Comparison of ENCODE assay signal across 7 mouse cellular contexts in genomic region chr9:59485511-59486075, GRCm38 (mm10). TPM values are rescaled to one million over a fixed set of nuclear protein-coding genes. Genes with fewer than 3 reads are reported as not detected.
DNase-seq lines count a peak whose midpoint lies in the region; ATAC-seq and TF ChIP-seq lines count a peak whose summit lies in the region.

No protein-coding gene starts in this region.

- peak; percentile 50 for ATAC-seq in intestine, embryonic 16.5 days
- ATAC-seq in limb, embryonic 12.5 days (ENCODE audit: insufficient number of reproducible peaks, insufficient read depth, low FRiP score, low TSS enrichment, low read depth): peak; percentile 33; the same call in 1 of the 2 replicates
- ATAC-seq in midbrain, embryonic 13.5 days: peak; percentile 55

- H3K27ac ChIP-seq in intestine, embryonic 16.5 days (ENCODE audit: low read length): peak overlapping the region; percentile 97
- peak overlapping the region; percentile 100 for H3K27ac ChIP-seq in limb, embryonic 12.5 days
- peak overlapping the region; percentile 100 for H3K27ac ChIP-seq in midbrain, embryonic 13.5 days
- H3K27ac ChIP-seq in small intestine, adult 2 months (ENCODE audit: insufficient read depth, low read depth, low read length): peak overlapping the region; percentile 95

- peak overlapping the region; percentile 99 for H3K9ac ChIP-seq in intestine, embryonic 16.5 days (ENCODE audit: low read depth, low read length)
- H3K9ac ChIP-seq in limb, embryonic 12.5 days (replicated peaks): peak overlapping the region; percentile 99
- peak overlapping the region; percentile 99 for H3K9ac ChIP-seq in midbrain, embryonic 13.5 days (replicated peaks)

- peak overlapping the region; percentile 98 for H3K4me3 ChIP-seq in intestine, embryonic 16.5 days (ENCODE audit: low read length)
- H3K4me3 ChIP-seq in limb, embryonic 12.5 days (replicated peaks): peak overlapping the region; percentile 99
- H3K4me3 ChIP-seq in midbrain, embryonic 13.5 days (replicated peaks): peak overlapping the region; percentile 100
- H3K4me3 ChIP-seq in small intestine, adult 2 months (ENCODE audit: low read depth, low read length): peak overlapping the region; percentile 91

- peaks cover 5% of the 10 kb centered on the region for H3K4me1 ChIP-seq in intestine, embryonic 16.5 days (ENCODE audit: control insufficient read depth, insufficient read depth, low read length)
- peaks cover 10% of the 10 kb centered on the region; the same call in 1 of the 2 replicates for H3K4me1 ChIP-seq in limb, embryonic 12.5 days (replicated peaks)
- peaks cover 33% of the 10 kb centered on the region for H3K4me1 ChIP-seq in midbrain, embryonic 13.5 days (replicated peaks)
- H3K4me1 ChIP-seq in small intestine, adult 2 months (ENCODE audit: control insufficient read depth, insufficient read depth, insufficient read length, low read length): no peaks in the 10 kb centered on the region

- no peaks in the 10 kb centered on the region for H3K36me3 ChIP-seq in intestine, embryonic 16.5 days (ENCODE audit: control insufficient read depth, insufficient read depth, low read length)
- H3K36me3 ChIP-seq in limb, embryonic 12.5 days: 0 out of 2 replicates have a peak, but pooled peaks cover 12% of the 10 kb centered on the region
- H3K36me3 ChIP-seq in midbrain, embryonic 13.5 days: no peaks in the 10 kb centered on the region
- no peaks in the 10 kb centered on the region; the same call in 1 of the 2 replicates for H3K36me3 ChIP-seq in small intestine, adult 2 months (ENCODE audit: control insufficient read depth, insufficient read depth, low read length)

- no peaks in the 10 kb centered on the region for H3K9me3 ChIP-seq in intestine, embryonic 16.5 days (ENCODE audit: control insufficient read depth, low read length)
- no peaks in the 10 kb centered on the region for H3K9me3 ChIP-seq in limb, embryonic 12.5 days
- no peaks in the 10 kb centered on the region for H3K9me3 ChIP-seq in midbrain, embryonic 13.5 days

- TF ChIP-seq POLR2A in small intestine, adult 2 months (IDR thresholded peaks at IDR 0.05; ENCODE audit: low read depth, low read length): no peak

- WGBS in intestine, embryonic 16.5 days: under 1% methylated on average over 33 of the region's 34 CpGs
- 0% methylated on average over 34 of the region's 34 CpGs for WGBS in limb, embryonic 12.5 days
- under 1% methylated on average over 34 of the region's 34 CpGs for WGBS in midbrain, embryonic 13.5 days
- under 1% methylated on average over 34 of the region's 34 CpGs for WGBS in small intestine, adult 2 months

- H3K27me3 ChIP-seq in intestine, embryonic 16.5 days (replicated peaks; ENCODE audit: control insufficient read depth, insufficient read depth, low read length): no peaks in the 10 kb centered on the region
- H3K27me3 ChIP-seq in limb, embryonic 12.5 days: no peaks in the 10 kb centered on the region
- H3K27me3 ChIP-seq in midbrain, embryonic 13.5 days: no peaks in the 10 kb centered on the region
- no peaks in the 10 kb centered on the region for H3K27me3 ChIP-seq in small intestine, adult 2 months (ENCODE audit: control insufficient read depth, insufficient read depth, low read length)

- H3K4me2 ChIP-seq in intestine, embryonic 16.5 days (ENCODE audit: low read depth, low read length): peak overlapping the region; percentile 86
- peak overlapping the region; percentile 87 for H3K4me2 ChIP-seq in limb, embryonic 12.5 days
- H3K4me2 ChIP-seq in midbrain, embryonic 13.5 days (replicated peaks): peak overlapping the region; percentile 91

- peak; percentile 87 for DNase-seq in adrenal gland, adult 2 months
- peak; percentile 70 for DNase-seq in embryo, embryonic 11 days
- DNase-seq in gastrocnemius, postnatal 25 days: peak; percentile 76

- no peak for TF ChIP-seq CTCF in small intestine, adult 2 months (IDR thresholded peaks at IDR 0.05; ENCODE audit: extremely low read depth, insufficient read length, insufficient replicate concordance, low read depth, low read length)

RNA-seq across cellular contexts. Expression of gene Arih1, which starts 0.8 kb away (rescaled TPM):
- total RNA-seq in adrenal gland, adult 2 months (2021): 100 to 1,000 TPM in 1 of 2 experiments, 10 to 100 TPM in 1; 99.3 to 152 TPM
- polyA plus RNA-seq in adrenal gland, adult 2 months (2012; rRNA removed): 10.2 and 13.6 TPM in 2 replicates
- 100 to 1,000 TPM in 1 of 2 experiments, 10 to 100 TPM in 1; 90.4 to 100 TPM for total RNA-seq in gastrocnemius, postnatal 25 days (2021)
- polyA plus RNA-seq in intestine, embryonic 16.5 days (2015; fragmentation: Nextera tagmentation; extraction: Ambion mirVana): 7.2 and 7.7 TPM in 2 replicates
- polyA plus RNA-seq in limb, embryonic 12.5 days (2016; fragmentation: Nextera tagmentation; extraction: Ambion mirVana): 23.8 and 25.3 TPM in 2 replicates
- 16.1 and 23.1 TPM in 2 replicates for polyA plus RNA-seq in midbrain, embryonic 13.5 days (2015; fragmentation: Nextera tagmentation; extraction: Ambion mirVana)
- polyA plus RNA-seq in small intestine, adult 2 months (2012; rRNA removed): 8.6 and 22.1 TPM in 2 replicates

RNA-seq across cellular contexts. Expression of gene Hexa, which starts 53.7 kb away (rescaled TPM):
- 100 to 1,000 TPM; 134 to 162 TPM for total RNA-seq in adrenal gland, adult 2 months (2021)
- 123 and 137 TPM in 2 replicates for polyA plus RNA-seq in adrenal gland, adult 2 months (2012; rRNA removed)
- 10 to 100 TPM; 21.6 to 29.0 TPM for total RNA-seq in gastrocnemius, postnatal 25 days (2021)
- polyA plus RNA-seq in intestine, embryonic 16.5 days (2015; fragmentation: Nextera tagmentation; extraction: Ambion mirVana): 179 and 228 TPM in 2 replicates
- polyA plus RNA-seq in limb, embryonic 12.5 days (2016; fragmentation: Nextera tagmentation; extraction: Ambion mirVana): 49.7 and 53.0 TPM in 2 replicates
- polyA plus RNA-seq in midbrain, embryonic 13.5 days (2015; fragmentation: Nextera tagmentation; extraction: Ambion mirVana): 49.9 and 50.6 TPM in 2 replicates
- polyA plus RNA-seq in small intestine, adult 2 months (2012; rRNA removed): 45.1 and 81.2 TPM in 2 replicates

RNA-seq across cellular contexts. Expression of gene Tmem202, which starts 54.1 kb away (rescaled TPM):
- 1 to 10 TPM; 2.5 to 3.5 TPM for total RNA-seq in adrenal gland, adult 2 months (2021)
- 4.1 and 4.4 TPM in 2 replicates for polyA plus RNA-seq in adrenal gland, adult 2 months (2012; rRNA removed)
- under 1 TPM in 1 of 2 experiments, not detected in 1; 0.94 TPM for total RNA-seq in gastrocnemius, postnatal 25 days (2021)
- 0.50 and 0.60 TPM in 2 replicates for polyA plus RNA-seq in intestine, embryonic 16.5 days (2015; fragmentation: Nextera tagmentation; extraction: Ambion mirVana)
- polyA plus RNA-seq in limb, embryonic 12.5 days (2016; fragmentation: Nextera tagmentation; extraction: Ambion mirVana): 0.19 TPM in 1 of 2 replicates, not detected in the other
- polyA plus RNA-seq in midbrain, embryonic 13.5 days (2015; fragmentation: Nextera tagmentation; extraction: Ambion mirVana): 0.55 and 0.74 TPM in 2 replicates
- polyA plus RNA-seq in small intestine, adult 2 months (2012; rRNA removed): 0.34 TPM in 1 of 2 replicates, not detected in the other

Comparison
In these comparisons a context has a peak if more than half of its experiments do, and no peak if none do; other contexts are left out.
1. Peak in every context shown above with its lines: DNase-seq, ATAC-seq, H3K4me3 ChIP-seq and H3K27ac ChIP-seq.